Mouse (Mus musculus): ENCODE measurements around the gene Pik3r4.

- no peak for TF ChIP-seq TAL1 (IDR thresholded peaks at IDR 0.05; ENCODE audit: low read length)
- no peak for TF ChIP-seq GATA1 (IDR thresholded peaks at IDR 0.05; ENCODE audit: low read length)
Measured at GRCm38 (mm10) chr9:105659877-105660276, 17.1 kb downstream of the Pik3r4 start.

Data from erythroblast, embryonic 14.5 days (primary cell).